Mouse (Mus musculus): ENCODE results near the gene Hat1. TPM values are rescaled to one million over a fixed set of nuclear protein-coding genes. Genes with fewer than 3 reads are reported as not detected.
A peak's percentile ranks its signal among the peaks of the same experiment; 100 is the strongest.

Hat1 gene
- 120 and 128 TPM in 2 replicates for polyA plus RNA-seq (2014; fragmentation: Nextera tagmentation; extraction: Ambion mirVana)

DNA sequence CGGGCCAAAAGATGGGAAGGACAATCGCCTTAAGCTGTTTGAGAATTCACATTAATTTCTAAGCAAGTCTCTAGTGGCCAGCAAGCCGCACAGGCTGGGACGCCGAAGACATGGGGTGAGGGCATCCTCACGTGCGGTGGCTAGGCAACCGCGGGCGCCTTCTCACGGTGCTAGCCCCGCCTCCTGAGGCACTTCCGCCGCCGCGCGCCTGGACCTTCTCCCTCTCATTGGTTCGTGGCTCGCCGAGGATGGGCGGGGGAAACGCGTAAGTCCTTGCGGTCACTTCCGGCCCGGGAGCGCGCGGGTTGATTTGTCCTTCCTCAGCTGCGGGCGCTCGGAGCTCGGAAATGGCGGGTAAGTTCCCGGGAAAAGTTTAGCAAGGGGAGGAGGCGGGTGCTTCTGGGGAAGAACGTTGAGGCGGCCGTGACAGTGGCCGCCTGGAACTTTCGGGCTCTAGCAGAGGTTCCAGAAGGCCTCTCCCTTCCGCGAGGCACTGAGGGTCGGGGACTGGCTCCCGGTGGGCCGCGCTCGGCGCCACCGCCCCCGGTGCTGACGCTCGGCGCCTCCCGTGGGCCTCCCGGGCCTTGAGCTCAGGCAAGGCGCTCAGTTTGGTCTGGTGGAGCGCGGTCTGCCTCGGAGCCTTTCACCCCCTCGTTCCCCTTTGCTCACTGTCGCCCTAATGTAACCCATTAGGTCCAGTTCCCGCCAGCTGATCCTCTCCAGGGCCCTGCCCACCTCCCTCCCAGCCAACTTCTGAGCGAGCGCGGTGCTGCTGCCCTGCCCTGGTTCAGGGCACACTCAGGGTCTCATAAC is at the start of gene Hat1:
Gene Hat1 (plus strand): TSS at position 8 of the 813 bp plus-strand sequence.
- Histone ChIP-seq H3K36me3 (ENCODE audit: control insufficient read depth, insufficient read depth, low read length) (peaks cover 10% of the 10 kb centered on the region; the same call in 1 of the 2 replicates), H3K9me3 (ENCODE audit: control insufficient read depth, low read depth, low read length) (no peaks in the 10 kb centered on the region), H3K27me3 (ENCODE audit: control insufficient read depth, insufficient read depth, low read length) (no peaks in the 10 kb centered on the region), H3K4me3 (ENCODE audit: low read depth, low read length) (peak within 1 kb of the TSS; percentile 70), H3K4me2 (replicated peaks; ENCODE audit: low read depth, low read length) (peak within 1 kb of the TSS; percentile 36), H3K27ac (ENCODE audit: low read length) (peak within 1 kb of the TSS; percentile 74), H3K9ac (replicated peaks; ENCODE audit: low read depth, low read length) (peak within 1 kb of the TSS; percentile 70), H3K4me1 (ENCODE audit: control insufficient read depth, insufficient read depth, low read length) (peaks cover 3% of the 10 kb centered on the region; the same call in 1 of the 2 replicates)
- peak; percentile 99 for ATAC-seq (ENCODE audit: insufficient number of reproducible peaks, insufficient read depth, low FRiP score, low read depth)
- WGBS, result under 1% methylated on average over 54 of the region's 66 CpGs

DNA sequence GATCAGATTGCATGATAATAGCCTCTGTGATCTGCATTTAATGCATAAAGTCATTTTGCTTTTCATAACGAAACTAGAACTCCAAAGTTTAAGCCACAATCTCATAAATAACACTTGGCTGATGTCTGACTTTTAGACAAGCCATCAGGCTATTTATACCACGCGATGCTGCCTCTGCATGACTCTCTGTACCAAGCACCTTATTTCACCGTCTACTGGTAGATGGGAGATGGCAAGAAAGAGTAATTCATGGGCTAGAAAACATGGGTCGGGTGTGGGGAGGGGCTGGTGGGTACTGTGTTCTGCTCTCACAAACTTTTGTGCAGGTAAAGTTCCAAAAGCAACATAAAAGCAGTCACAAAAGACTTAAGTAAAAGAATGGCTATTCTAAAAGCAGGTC is 48.6 kb upstream of the Hat1 start:
- H3K36me3 ChIP-seq (ENCODE audit: control insufficient read depth, insufficient read depth, low read length), result peaks cover 4% of the 10 kb centered on the region; the same call in 1 of the 2 replicates
- peaks cover 7% of the 10 kb centered on the region; the same call in 1 of the 2 replicates for H3K9me3 ChIP-seq (ENCODE audit: control insufficient read depth, low read depth, low read length)
- no peaks in the 10 kb centered on the region for H3K27me3 ChIP-seq (ENCODE audit: control insufficient read depth, insufficient read depth, low read length)
- WGBS, result 58% methylated on average over 5 of the region's 5 CpGs
- ATAC-seq (ENCODE audit: insufficient number of reproducible peaks, insufficient read depth, low FRiP score, low read depth), result no peak
- H3K9ac ChIP-seq (replicated peaks; ENCODE audit: low read depth, low read length), result no peak overlapping the region
- H3K4me1 ChIP-seq (ENCODE audit: control insufficient read depth, insufficient read depth, low read length), result no peaks in the 10 kb centered on the region
- no peak overlapping the region for H3K4me3 ChIP-seq (ENCODE audit: low read depth, low read length)
- no peak overlapping the region for H3K27ac ChIP-seq (ENCODE audit: low read length)
- no peak overlapping the region for H3K4me2 ChIP-seq (replicated peaks; ENCODE audit: low read depth, low read length)

DNA sequence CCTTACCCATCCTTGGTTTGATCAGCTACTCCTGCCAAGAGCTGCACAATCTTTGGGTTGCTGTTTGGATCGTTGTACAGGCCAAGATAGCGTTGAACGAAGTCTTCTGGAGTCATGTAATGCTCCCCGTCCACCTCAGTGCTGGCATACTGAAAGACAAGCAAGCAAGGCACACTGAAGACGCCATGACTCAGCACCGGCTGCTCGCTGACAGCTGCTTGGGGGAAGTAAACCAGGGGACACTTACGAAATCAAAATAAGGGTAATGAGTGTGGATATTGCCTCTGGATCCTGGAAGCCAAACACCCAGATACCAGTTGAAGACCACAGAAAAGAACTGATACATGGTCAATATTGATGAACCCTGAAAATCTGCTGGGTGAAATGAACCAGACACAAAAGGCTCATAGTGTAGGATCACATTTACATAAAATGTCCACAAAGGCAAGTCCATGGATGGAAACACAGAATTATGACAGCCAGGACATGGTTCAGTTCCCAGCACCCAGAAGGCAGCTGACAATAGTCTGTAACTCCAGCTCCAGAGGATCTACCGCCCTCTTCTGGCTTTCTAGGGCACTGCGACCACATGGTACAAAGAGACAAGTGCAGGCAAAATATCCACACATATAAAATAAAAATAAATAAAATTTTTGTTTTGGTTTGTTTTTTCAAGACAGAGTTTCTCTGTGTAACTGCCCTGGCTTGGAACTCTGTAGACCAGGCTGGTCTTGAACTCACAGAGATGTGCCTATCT is 44.7 kb upstream of the Hat1 start:
- Histone ChIP-seq H3K27me3 (ENCODE audit: control insufficient read depth, insufficient read depth, low read length) (no peaks in the 10 kb centered on the region), H3K9me3 (ENCODE audit: control insufficient read depth, low read depth, low read length) (peaks cover 7% of the 10 kb centered on the region; the same call in 1 of the 2 replicates), H3K4me1 (ENCODE audit: control insufficient read depth, insufficient read depth, low read length) (no peaks in the 10 kb centered on the region), H3K4me3 (ENCODE audit: low read depth, low read length) (no peak overlapping the region), H3K9ac (replicated peaks; ENCODE audit: low read depth, low read length) (no peak overlapping the region), H3K36me3 (ENCODE audit: control insufficient read depth, insufficient read depth, low read length) (peaks cover 4% of the 10 kb centered on the region; the same call in 1 of the 2 replicates), H3K4me2 (replicated peaks; ENCODE audit: low read depth, low read length) (no peak overlapping the region), H3K27ac (ENCODE audit: low read length) (no peak overlapping the region)
- ATAC-seq (ENCODE audit: insufficient number of reproducible peaks, insufficient read depth, low FRiP score, low read depth), result no peak
- 93% methylated on average over 10 of the region's 10 CpGs for WGBS

DNA sequence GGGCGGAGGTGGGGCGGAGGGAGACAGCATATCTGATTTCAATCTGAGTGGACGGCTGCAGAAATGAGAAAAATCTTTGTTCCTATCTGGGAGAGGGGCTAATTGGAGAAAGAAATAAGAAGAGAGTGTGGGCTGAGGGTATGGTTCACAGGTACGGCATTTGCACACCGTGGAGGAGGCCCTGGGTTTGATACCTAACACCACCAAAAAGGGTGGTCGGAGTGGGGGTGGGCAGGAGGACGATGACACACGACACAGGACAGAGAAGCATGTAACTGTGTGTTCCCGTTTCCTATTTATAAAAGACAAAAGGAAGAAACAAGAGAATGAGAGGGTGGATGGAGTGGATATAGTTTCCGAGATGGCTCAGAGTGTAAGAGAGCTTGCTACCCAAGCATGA is 41.6 kb upstream of the Hat1 start:
- H3K9me3 ChIP-seq (ENCODE audit: control insufficient read depth, low read depth, low read length), result peaks cover 7% of the 10 kb centered on the region; the same call in 1 of the 2 replicates
- no peaks in the 10 kb centered on the region for H3K27me3 ChIP-seq (ENCODE audit: control insufficient read depth, insufficient read depth, low read length)
- no peaks in the 10 kb centered on the region for H3K4me1 ChIP-seq (ENCODE audit: control insufficient read depth, insufficient read depth, low read length)
- no peak overlapping the region for H3K9ac ChIP-seq (replicated peaks; ENCODE audit: low read depth, low read length)
- no peak overlapping the region for H3K4me2 ChIP-seq (replicated peaks; ENCODE audit: low read depth, low read length)
- no peak for ATAC-seq (ENCODE audit: insufficient number of reproducible peaks, insufficient read depth, low FRiP score, low read depth)
- no peak overlapping the region for H3K27ac ChIP-seq (ENCODE audit: low read length)
- H3K36me3 ChIP-seq (ENCODE audit: control insufficient read depth, insufficient read depth, low read length), result peaks cover 4% of the 10 kb centered on the region; the same call in 1 of the 2 replicates
- no peak overlapping the region for H3K4me3 ChIP-seq (ENCODE audit: low read depth, low read length)
- WGBS, result 89% methylated on average over 10 of the region's 10 CpGs

DNA sequence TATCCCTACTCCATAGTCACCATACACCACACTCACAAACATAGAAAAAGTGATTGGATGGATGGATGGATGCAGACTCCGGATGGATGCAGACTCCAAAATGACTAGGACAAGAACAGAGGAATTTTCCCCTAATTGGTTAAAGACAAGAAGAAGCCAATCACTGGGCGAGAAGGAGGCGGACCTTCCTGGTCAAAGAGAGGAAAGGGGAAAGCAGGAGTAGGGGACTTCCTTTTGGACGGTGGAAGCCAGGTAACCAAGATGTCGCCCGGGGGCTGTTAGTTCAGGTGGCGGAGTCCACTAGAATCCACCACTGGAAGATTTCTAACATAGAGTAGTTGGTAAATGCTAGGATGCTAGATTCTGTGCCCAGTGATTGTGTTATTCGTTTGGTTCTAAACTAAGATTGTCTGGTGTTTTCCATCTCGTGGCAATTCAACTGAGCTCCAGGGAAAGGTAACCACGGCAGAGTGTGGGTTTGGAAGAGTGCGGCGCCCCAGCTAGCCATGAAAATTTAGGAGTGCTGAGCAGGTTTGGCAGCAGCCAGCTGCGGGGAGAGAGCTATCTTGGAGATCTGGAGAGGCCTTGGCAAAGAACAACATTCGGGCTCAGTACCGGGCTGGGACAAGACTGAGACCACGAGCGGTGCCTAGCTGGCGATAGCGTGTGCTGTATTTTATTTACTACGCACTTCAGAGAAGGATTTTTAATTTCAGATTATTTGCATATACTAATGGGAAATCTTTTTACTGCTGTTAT is 40.8 kb upstream of the Hat1 start:
- Histone ChIP-seq H3K36me3 (ENCODE audit: control insufficient read depth, insufficient read depth, low read length) (peaks cover 4% of the 10 kb centered on the region; the same call in 1 of the 2 replicates), H3K4me2 (replicated peaks; ENCODE audit: low read depth, low read length) (no peak overlapping the region), H3K4me3 (ENCODE audit: low read depth, low read length) (no peak overlapping the region), H3K27ac (ENCODE audit: low read length) (no peak overlapping the region), H3K27me3 (ENCODE audit: control insufficient read depth, insufficient read depth, low read length) (no peaks in the 10 kb centered on the region), H3K9me3 (ENCODE audit: control insufficient read depth, low read depth, low read length) (peaks cover 7% of the 10 kb centered on the region; the same call in 1 of the 2 replicates), H3K9ac (replicated peaks; ENCODE audit: low read depth, low read length) (no peak overlapping the region), H3K4me1 (ENCODE audit: control insufficient read depth, insufficient read depth, low read length) (no peaks in the 10 kb centered on the region)
- WGBS, result 94% methylated on average over 20 of the region's 20 CpGs
- ATAC-seq (ENCODE audit: insufficient number of reproducible peaks, insufficient read depth, low FRiP score, low read depth), result no peak

DNA sequence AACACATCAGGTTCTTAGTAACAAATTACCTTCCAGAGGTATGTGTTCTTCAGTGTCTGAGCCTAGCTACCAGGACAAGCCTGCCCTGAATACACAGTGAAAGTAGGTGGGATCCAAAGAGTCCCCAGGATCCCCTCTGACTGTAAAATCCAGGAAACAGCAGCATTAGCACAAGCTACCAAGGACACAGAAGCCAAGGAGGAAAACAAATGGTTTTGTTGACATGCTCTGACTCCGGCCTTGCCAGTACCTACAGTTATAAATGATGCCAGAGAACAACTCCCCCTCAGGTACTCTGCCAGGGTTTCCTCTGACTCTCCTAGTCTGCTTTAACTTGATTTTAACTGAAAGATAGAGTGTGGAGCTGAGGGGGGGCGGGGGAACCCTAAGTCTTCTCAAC is 39.2 kb upstream of the Hat1 start:
- ATAC-seq (ENCODE audit: insufficient number of reproducible peaks, insufficient read depth, low FRiP score, low read depth), result no peak
- no peak overlapping the region for H3K27ac ChIP-seq (ENCODE audit: low read length)
- no peaks in the 10 kb centered on the region for H3K27me3 ChIP-seq (ENCODE audit: control insufficient read depth, insufficient read depth, low read length)
- no peak overlapping the region for H3K9ac ChIP-seq (replicated peaks; ENCODE audit: low read depth, low read length)
- no peaks in the 10 kb centered on the region for H3K9me3 ChIP-seq (ENCODE audit: control insufficient read depth, low read depth, low read length)
- no peaks in the 10 kb centered on the region for H3K4me1 ChIP-seq (ENCODE audit: control insufficient read depth, insufficient read depth, low read length)
- WGBS, result 67% methylated on average over 2 of the region's 2 CpGs
- H3K4me2 ChIP-seq (replicated peaks; ENCODE audit: low read depth, low read length), result no peak overlapping the region
- no peaks in the 10 kb centered on the region for H3K36me3 ChIP-seq (ENCODE audit: control insufficient read depth, insufficient read depth, low read length)
- no peak overlapping the region for H3K4me3 ChIP-seq (ENCODE audit: low read depth, low read length)

DNA sequence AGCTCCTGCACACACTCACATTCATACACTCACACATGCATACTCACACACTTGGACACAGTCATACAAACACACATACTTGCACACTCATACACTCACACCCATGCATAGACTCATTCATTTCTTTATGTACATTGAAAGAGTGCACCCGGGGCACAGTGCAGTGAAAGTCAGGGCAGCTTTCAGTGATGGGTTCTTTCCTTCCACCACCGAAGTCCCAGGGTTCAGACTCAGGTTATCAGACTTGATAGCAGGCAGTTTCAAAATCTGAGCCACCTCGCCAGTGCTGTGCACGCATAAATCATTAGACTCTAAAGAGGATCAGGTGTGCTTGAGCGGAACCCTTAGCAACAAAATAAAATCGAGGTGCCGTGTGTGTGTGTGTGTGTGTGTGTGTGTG is 38.6 kb upstream of the Hat1 start:
- Histone ChIP-seq H3K9me3 (ENCODE audit: control insufficient read depth, low read depth, low read length) (no peaks in the 10 kb centered on the region), H3K9ac (replicated peaks; ENCODE audit: low read depth, low read length) (no peak overlapping the region), H3K4me3 (ENCODE audit: low read depth, low read length) (no peak overlapping the region), H3K27ac (ENCODE audit: low read length) (no peak overlapping the region), H3K4me1 (ENCODE audit: control insufficient read depth, insufficient read depth, low read length) (no peaks in the 10 kb centered on the region), H3K27me3 (ENCODE audit: control insufficient read depth, insufficient read depth, low read length) (no peaks in the 10 kb centered on the region), H3K36me3 (ENCODE audit: control insufficient read depth, insufficient read depth, low read length) (no peaks in the 10 kb centered on the region), H3K4me2 (replicated peaks; ENCODE audit: low read depth, low read length) (no peak overlapping the region)
- no peak for ATAC-seq (ENCODE audit: insufficient number of reproducible peaks, insufficient read depth, low FRiP score, low read depth)
- WGBS, result 66% methylated on average over 7 of the region's 7 CpGs

Data from stomach, embryonic 14.5 days (tissue).